Mouse (Mus musculus): Measurements from ENCODE around the gene Rassf1. TPM values are rescaled to one million over a fixed set of nuclear protein-coding genes. Genes with fewer than 3 reads are reported as not detected.

Gene Rassf1
- total RNA-seq, 2 experiments from 2014 or later: 16.3 to 18.1 TPM

DNA sequence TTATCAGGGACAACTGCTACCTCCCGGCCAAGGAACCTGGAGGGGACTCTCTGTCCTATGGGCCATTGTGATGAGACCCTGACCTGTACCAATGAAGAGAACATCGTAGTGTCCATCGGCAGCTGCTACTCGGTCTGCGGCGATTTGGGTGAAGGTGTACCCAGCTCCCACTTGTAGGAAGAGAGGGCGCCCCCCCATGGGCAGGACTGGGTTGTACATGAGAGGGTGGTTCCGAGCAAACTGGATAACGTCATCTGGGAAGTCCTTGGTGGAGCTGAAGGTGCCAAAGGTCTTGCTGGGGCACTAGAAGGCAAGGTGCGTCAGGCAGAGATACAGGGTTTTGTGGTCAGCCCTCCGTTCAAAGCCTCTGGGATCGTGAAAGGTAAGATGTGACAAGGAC lies 49.4 kb downstream of the Rassf1 start:
- DNase-seq (ENCODE audit: low spot score in 2 of 2): no peak

DNA sequence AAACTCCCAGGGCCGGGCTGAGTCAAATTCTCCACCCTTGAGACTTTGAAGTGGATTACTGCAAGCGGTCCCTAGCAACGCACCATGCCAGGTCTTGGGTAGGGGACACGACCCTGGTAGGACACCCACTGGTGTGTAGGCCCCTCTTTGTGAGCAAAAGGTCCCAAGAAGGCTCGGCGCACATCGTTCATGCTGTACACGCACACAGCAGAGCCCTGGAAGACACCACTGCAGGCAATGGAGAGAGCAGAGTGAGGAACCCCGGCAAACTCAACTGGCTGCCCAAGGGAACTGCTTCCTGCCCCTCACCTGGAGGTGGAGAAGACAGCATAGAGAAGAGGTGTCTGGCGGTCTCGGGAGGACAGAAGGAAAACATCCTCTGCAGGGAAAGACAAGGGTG lies 49.9 kb downstream of the Rassf1 start:
- DNase-seq (ENCODE audit: low spot score in 2 of 2): no peak

DNA sequence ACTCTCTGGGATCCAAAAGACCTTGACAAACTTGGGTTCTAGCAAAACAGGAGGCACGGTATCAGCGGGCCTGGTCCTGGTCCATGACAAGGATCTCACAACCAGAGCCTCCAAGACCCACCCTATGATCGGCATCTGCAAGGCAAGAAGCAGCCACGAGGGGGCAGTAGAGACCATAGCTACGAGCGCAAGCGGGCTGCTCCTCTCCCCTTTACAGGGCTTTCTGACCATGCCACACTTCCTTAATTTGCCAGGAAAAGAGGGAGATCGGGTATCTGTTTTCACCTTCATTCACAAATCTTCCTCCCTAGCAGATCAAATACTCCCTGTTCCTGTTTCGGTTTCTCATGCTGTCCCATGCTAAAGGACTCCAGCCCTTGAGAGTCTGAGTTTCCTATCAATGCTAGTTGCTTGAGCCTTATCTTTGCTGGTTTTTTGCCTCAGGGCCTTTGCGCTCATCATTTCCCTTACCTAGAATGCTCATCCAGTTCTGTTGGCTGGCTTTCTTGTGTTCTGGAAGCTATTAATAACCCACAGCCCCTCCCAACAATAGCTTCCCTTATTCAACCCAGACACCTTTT lies 50.8 kb downstream of the Rassf1 start:
- peak; percentile 78 to 92 for DNase-seq (ENCODE audit: low spot score in 2 of 2)

DNA sequence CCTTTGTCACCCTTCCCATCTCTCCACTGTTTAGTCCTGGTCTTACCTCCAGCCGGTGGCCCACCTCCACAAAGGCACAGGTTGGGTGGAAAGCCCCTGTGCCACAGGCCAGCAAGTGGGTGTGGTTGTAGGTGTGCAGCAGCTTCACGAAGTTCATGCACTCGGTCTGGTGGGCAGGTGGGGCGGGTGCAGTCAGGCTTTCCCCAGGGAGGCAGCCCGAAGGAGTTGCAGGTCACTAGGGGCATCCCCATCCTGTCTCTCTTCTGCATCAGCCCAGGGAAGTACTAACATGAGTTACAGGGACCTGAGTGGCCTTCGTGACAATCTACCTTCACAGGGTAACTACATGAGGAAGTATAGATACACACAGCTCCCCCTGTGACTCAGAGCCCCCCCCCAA lies 51.9 kb downstream of the Rassf1 start:
- no peak for DNase-seq (ENCODE audit: low spot score in 2 of 2)

DNA sequence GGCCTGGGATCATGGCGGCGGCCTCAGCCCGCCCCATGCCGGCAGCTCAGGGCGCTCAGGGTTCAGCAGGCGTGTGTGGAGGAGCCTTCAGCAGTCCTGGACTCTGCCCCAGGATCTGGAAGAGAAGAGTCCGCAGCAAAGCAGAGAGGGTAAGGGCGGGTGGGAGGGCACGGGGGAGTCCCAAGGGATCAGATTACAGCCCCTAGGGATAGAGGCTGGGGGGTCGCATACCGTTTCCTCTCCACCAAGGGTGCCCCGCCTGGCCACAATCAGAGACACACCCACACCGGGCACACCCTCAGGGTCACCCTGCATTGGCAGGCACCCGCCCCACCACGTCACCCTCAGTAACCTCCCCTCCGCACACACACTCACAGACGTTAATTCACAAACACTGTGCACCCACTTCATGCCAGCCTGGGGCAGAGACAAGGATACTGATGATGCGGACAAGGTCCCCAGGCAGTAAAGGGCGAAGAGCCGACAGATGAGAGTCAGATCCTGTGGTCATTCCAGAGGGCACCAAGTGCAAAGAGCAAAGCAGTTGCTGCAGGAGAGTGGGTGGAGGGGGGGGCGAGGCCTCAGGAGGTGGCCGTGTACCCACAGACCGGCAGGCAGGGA lies 53.8 kb downstream of the Rassf1 start:
- DNase-seq (ENCODE audit: low spot score in 2 of 2): no peak

DNA sequence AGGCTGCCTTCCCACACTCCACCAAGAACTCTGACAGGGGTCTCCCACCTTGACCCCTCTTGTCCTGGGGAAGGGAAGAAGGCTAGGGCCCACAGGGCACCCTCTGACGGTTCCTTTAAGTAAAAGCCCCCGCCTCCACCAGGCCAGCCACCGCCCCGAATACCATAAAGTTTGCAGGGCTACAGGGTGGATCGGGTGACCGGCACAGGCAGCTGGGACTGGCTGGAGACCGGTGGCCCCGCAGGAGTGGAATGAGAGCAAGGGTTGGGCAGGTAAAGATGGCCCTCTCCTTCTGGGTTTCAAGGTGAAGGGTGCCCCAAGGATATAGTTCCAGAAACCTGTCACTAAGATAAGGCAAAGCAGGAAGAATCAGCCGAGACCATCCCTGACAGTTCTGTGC lies 55.2 kb downstream of the Rassf1 start:
- DNase-seq (ENCODE audit: low spot score in 2 of 2): no peak

DNA sequence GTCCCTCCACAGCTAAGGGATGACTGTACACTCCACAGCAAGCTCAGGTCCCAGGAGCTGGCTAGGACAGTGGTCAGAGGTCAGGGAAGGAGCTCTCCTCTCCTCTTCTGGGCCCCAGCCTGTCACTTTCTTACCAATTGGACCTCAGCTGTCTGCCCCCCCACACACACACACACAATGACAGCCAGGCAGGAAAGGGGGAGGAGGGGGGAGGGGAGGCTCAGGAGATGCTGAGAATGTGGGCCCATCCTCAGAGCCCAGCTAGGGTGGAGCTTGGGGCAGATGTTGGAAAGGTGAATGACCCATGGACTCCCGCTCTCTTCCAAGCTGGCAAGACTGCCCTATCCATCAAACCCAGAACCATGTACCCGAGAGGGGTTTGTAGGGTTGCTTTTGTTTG lies 55.7 kb downstream of the Rassf1 start:
- no peak for DNase-seq (ENCODE audit: low spot score in 2 of 2)

DNA sequence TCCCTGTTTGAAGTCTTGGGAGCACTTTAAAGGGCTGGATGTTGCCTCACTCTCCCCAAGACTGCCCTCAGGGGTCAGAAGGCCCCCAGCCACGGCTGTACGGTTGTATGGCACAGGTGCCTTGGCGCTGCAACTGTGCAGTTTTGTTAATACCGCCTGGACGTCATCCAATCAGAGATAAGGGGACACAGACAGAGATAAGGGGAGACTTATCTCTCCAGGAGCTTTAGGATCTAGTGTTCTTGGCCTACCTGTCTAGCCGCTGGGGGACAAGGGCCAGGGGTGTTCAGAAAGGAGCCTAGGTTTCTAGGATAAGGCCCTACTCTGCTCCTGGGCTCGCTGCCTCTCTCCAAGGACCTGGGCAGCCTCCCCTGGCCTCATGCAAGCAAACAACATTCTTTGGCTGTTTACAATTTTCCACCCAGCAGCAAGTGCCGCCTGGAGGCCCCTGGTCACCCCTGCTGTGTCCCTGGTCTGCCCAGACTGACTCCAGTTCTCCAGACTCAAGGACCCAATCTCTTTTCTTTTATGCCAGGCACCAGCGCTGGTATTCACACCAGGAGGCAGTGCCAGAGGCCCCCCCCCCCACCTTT lies 56.4 kb downstream of the Rassf1 start:
- DNase-seq (ENCODE audit: low spot score in 2 of 2): no peak

DNA sequence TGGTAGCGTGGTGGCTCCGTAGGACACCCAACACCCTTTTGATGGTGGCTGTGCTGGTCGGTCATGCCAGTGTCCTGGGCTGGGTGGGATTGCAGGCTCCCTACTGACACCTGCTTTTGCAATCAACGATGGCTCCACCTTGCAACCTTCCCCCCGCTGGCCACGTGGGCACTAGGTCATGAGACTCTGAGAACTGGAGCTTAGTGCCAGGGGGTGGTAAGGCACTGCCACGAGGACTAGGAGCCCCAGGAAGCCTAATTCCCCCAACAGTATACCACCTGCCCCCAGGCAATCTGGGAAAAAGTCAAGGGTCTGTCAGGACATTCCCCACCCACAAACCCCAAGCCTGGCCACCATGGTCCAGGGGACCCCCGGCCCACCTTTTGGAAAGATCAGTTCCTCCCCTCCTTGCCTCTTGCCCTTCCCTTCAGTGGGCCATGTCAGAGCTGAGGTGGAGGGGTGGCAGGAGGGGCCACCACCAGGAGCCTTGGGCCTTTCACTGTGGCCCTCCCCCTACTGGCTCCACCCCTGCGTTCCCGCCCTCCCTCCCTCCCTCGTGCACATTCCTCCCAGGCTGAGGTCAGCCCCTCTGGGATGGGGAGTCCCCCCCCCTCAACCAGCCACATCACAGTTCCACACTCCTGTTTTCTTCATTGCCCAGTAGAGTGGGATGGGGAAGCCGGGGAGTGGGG lies 57.5 kb downstream of the Rassf1 start, which contains the start of gene Sema3b:
Gene Sema3b, minus strand, starts transcription at position 489 of the 692 bp plus-strand sequence.
- DNase-seq (ENCODE audit: low spot score in 2 of 2): no peak

DNA sequence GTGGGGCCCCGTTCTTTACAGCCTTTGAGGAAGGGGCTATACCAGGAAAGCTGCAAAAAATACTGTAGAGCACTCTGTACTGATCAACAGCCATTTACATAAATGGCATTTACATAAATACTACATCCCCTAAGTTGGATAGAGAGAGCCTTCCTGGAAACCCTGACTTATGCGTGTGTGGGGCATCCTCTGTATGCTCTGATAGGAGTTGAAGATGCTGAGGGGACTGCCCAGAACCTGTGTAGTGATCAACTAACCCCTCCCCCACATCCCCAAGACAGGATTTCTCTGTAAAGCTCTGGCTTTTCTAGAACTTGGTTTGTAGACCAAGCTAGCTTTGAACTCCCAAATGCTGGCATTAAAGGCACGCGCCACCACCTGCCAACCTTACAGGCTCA lies 58.1 kb downstream of the Rassf1 start:
- no peak for DNase-seq (ENCODE audit: low spot score in 2 of 2)

DNA sequence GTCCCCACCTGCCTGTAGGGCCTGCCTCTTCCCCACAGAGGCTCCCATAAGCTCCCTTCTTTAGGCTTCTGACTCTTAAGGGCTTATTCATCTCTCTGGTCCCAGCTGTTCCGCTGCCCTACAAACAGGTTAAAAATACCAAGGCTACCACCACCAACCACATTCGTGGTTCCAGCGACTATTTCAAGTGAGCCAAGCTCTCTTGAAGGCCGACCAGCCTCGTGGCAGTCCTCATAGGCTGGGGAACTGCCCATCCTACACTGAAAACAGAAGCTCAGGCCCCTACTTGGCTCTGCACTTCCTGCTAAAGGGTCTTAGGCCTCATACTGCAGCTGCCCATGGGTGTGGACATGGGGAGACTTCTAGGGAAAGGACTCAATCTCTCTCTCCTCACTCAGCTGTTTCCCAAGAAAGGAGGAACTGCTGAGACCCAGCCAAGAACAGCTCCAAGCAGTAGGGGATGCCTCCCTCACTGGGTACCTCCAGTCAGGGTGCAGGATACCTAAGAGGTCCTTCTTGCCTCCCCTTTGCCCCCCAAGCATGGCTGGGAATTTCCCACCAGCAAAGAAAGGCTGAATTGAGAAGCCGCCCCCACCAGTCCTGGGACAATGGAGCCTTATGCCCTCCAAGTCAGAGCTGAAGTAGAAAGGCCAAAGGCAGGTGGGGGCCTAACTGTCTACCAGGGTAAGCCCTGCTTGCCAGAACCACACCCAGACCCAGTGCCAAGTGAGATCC lies 60.3 kb downstream of the Rassf1 start:
- no peak for DNase-seq (ENCODE audit: low spot score in 2 of 2)

Other genes starting within 250 kb of the Rassf1 start
- gene Hemk1, start 213.2 kb upstream of the Rassf1 start, total RNA-seq (2021): 10 to 100 TPM; 14.5 to 14.9 TPM
- 1 to 10 TPM; 2.5 to 3.2 TPM for gene 6430571L13Rik, start 211.0 kb upstream of the Rassf1 start, total RNA-seq (2021)
- 10 to 100 TPM; 15.1 to 17.7 TPM for gene Cacna2d2, start 151.9 kb upstream of the Rassf1 start, total RNA-seq (2021)
- gene Tmem115, start 17.6 kb upstream of the Rassf1 start, total RNA-seq (2021): 10 to 100 TPM; 41.7 to 42.3 TPM
- gene Cyb561d2, start 9.4 kb upstream of the Rassf1 start, total RNA-seq (2021): 10 to 100 TPM; 15.4 to 17.2 TPM
- gene Nprl2, start 9.3 kb upstream of the Rassf1 start, total RNA-seq (2021): 10 to 100 TPM; 40.6 to 44.5 TPM
- gene Zmynd10, start 4.3 kb upstream of the Rassf1 start, total RNA-seq (2021): 1 to 10 TPM; 5.7 to 6.2 TPM
- 10 to 100 TPM; 86.2 to 86.5 TPM for gene Tusc2, start 11.7 kb downstream of the Rassf1 start, total RNA-seq (2021)
- gene Hyal2, start 16.4 kb downstream of the Rassf1 start, total RNA-seq (2021): 10 to 100 TPM; 15.8 to 16.6 TPM
- gene Hyal1, start 25.4 kb downstream of the Rassf1 start, total RNA-seq (2021): 1 to 10 TPM; 5.1 to 7.3 TPM
- 10 to 100 TPM; 10.7 to 13.5 TPM for gene Naa80, start 27.3 kb downstream of the Rassf1 start, total RNA-seq (2021)
- 1 to 10 TPM; 1.1 to 1.4 TPM for gene Hyal3, start 29.3 kb downstream of the Rassf1 start, total RNA-seq (2021)
- gene Ifrd2, start 36.1 kb downstream of the Rassf1 start, total RNA-seq (2021): 10 to 100 TPM; 12.5 to 13.2 TPM
- 1 to 10 TPM; 1.5 to 2.5 TPM for gene Sema3b, start 57.7 kb downstream of the Rassf1 start, total RNA-seq (2021)
- 100 to 1,000 TPM; 228 to 231 TPM for gene Gnai2, start 83.8 kb downstream of the Rassf1 start, total RNA-seq (2021)
- gene Slc38a3, start 118.0 kb downstream of the Rassf1 start, total RNA-seq (2021): 10 to 100 TPM; 57.8 to 62.6 TPM
- not detected for gene Gnat1, start 128.2 kb downstream of the Rassf1 start, total RNA-seq (2021)
- gene Sema3f, start 158.9 kb downstream of the Rassf1 start, total RNA-seq (2021): 1 to 10 TPM; 2.8 to 5.9 TPM
- gene Rbm5, start 219.4 kb downstream of the Rassf1 start, total RNA-seq (2021): 100 to 1,000 TPM; 126 to 142 TPM